Mouse (Mus musculus): Measurements from ENCODE around the gene Sox2.

DNA sequence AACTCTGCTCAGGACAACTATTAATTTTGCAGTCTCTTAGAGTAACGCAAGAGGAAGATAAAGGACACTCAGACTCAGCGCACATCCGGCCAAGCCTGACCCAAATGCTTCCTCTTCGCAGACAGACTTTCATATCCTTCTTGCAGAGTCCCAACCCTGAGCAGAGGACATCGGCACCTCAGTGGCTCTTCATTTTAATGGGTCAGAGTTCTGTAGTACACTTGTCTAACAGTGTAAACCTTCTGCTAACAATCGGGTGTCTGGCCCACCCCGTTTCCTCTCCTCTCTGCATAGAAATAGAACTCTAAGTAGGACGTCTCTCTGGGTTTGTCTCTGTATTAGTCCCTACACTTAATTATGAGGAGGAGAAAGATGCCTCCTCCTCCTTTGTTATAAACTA lies 20.2 kb upstream of the Sox2 start:
- TF ChIP-seq MYOG (IDR thresholded peaks at IDR 0.05; ENCODE audit: control insufficient read depth in 1 of 3, insufficient read depth in 1 of 3, insufficient read length in 2 of 3, low read depth in 2 of 3) (no peak), POLR2A (IDR thresholded peaks at IDR 0.05; ENCODE audit: insufficient read length, low read depth) (no peak), MAX (IDR thresholded peaks at IDR 0.05; ENCODE audit: low read depth) (no peak), MYOD1 (IDR thresholded peaks at IDR 0.05; ENCODE audit: control insufficient read depth in 1 of 3, insufficient read length in 2 of 3, low read depth in 2 of 3) (no peak), USF1 (IDR thresholded peaks at IDR 0.05; ENCODE audit: low read depth) (no peak), POLR2AphosphoS2 (IDR thresholded peaks at IDR 0.05; ENCODE audit: insufficient read length, low read depth) (no peak), TCF3 (IDR thresholded peaks at IDR 0.05; ENCODE audit: insufficient read length, low read depth) (no peak), CEBPB (IDR thresholded peaks at IDR 0.05; ENCODE audit: insufficient read depth, poor library complexity, severe bottlenecking) (no peak), TCF12 (IDR thresholded peaks at IDR 0.05; ENCODE audit: insufficient read depth, poor library complexity, severe bottlenecking) (no peak), SRF (IDR thresholded peaks at IDR 0.05; ENCODE audit: control insufficient read depth, insufficient read length, low read depth) (no peak)

Measured in myocyte (in vitro differentiated cells).